Mouse (Mus musculus): ENCODE measurements around the gene Gtf2ird1. TPM values are rescaled to one million over a fixed set of nuclear protein-coding genes. Genes with fewer than 3 reads are reported as not detected.
"Not testable (repeated sequence)": the region's sequence is repeated elsewhere in the genome, so short reads cannot be mapped to it uniquely, and the experiment has no call there.

The Gtf2ird1 gene
- total and polyA plus RNA-seq, 3 experiments = 13.4 to 26.4 (median 23.8) TPM

GRCm38 (mm10) chr5:134340101-134340522 lies 116.4 kb downstream of the Gtf2ird1 start:
- no peak overlapping the region for H3K4me3 ChIP-seq
- WGBS = 28% methylated on average over 6 of the region's 6 CpGs
- no peaks in the 10 kb centered on the region for H3K27me3 ChIP-seq (ENCODE audit: control insufficient read depth, insufficient read depth, low read length)
- no peak for DNase-seq
- no peaks in the 10 kb centered on the region for H3K4me1 ChIP-seq (ENCODE audit: control insufficient read depth, insufficient read depth, low read length)
- no peak overlapping the region for H3K9ac ChIP-seq (ENCODE audit: low read depth, low read length)
- no peak overlapping the region for H3K27ac ChIP-seq
- intact Hi-C loops (cut with DNase I) = loop anchor here (2.0 to 5.0 kb wide), 3 partner anchors 33 to 159 kb away; no protein-coding TSS in a partner anchor
- no peaks in the 10 kb centered on the region for H3K36me3 ChIP-seq (ENCODE audit: control insufficient read depth, insufficient read depth, low read length)
- TF ChIP-seq CTCF (IDR thresholded peaks at IDR 0.05) (no peak), POLR2A (IDR thresholded peaks at IDR 0.05; ENCODE audit: insufficient read depth, low read depth, low read length) (no peak), EP300 (IDR thresholded peaks at IDR 0.05; ENCODE audit: insufficient read depth, low read depth, low read length) (no peak)
- H3K79me2 ChIP-seq (replicated peaks; ENCODE audit: control insufficient read depth, insufficient read depth, low read length) = no peaks in the 10 kb centered on the region

DNA sequence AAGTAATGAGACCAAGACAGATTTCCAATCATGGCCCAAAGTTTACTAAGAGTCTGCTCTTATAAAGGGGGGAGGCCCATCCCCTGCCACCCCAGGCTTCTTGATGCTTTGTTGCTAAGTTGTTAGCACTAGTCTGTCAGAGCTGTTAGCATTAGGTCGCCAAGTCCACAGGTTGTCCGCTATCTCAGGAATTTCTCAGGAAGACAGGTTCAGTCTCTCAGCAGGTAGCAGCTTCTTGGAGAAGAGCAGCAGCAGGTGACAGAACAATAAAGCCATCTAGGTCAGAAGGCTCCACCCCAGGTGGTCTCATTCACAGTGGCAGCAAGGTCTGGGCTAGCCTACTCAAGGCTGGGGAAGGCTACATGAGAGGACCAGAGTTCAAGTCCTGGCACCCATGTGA lies 119.5 kb downstream of the Gtf2ird1 start:
- intact Hi-C loops (cut with DNase I); H3K9ac ChIP-seq (ENCODE audit: low read depth, low read length); H3K4me3 ChIP-seq; DNase-seq; H3K27me3 ChIP-seq (ENCODE audit: control insufficient read depth, insufficient read depth, low read length); H3K27ac ChIP-seq; H3K4me1 ChIP-seq (ENCODE audit: control insufficient read depth, insufficient read depth, low read length); H3K79me2 ChIP-seq (replicated peaks; ENCODE audit: control insufficient read depth, insufficient read depth, low read length); H3K36me3 ChIP-seq (ENCODE audit: control insufficient read depth, insufficient read depth, low read length): not testable (repeated sequence)
- WGBS = 89% methylated on average over 2 of the region's 2 CpGs

GRCm38 (mm10) chr5:134332743-134333142 lies 123.8 kb downstream of the Gtf2ird1 start:
- no peak overlapping the region for H3K9ac ChIP-seq (ENCODE audit: low read depth, low read length)
- no peaks in the 10 kb centered on the region for H3K36me3 ChIP-seq (ENCODE audit: control insufficient read depth, insufficient read depth, low read length)
- H3K27me3 ChIP-seq (ENCODE audit: control insufficient read depth, insufficient read depth, low read length) = no peaks in the 10 kb centered on the region
- TF ChIP-seq EP300 (IDR thresholded peaks at IDR 0.05; ENCODE audit: insufficient read depth, low read depth, low read length) (no peak), POLR2A (IDR thresholded peaks at IDR 0.05; ENCODE audit: insufficient read depth, low read depth, low read length) (no peak), CTCF (IDR thresholded peaks at IDR 0.05) (no peak)
- intact Hi-C loops (cut with DNase I) = no loop called here
- no peak overlapping the region for H3K27ac ChIP-seq
- 88% methylated on average over 8 of the region's 8 CpGs for WGBS
- H3K4me3 ChIP-seq = no peak overlapping the region
- DNase-seq = no peak
- peaks cover 1% of the 10 kb centered on the region; the same call in 1 of the 2 replicates for H3K4me1 ChIP-seq (ENCODE audit: control insufficient read depth, insufficient read depth, low read length)
- H3K79me2 ChIP-seq (replicated peaks; ENCODE audit: control insufficient read depth, insufficient read depth, low read length) = no peaks in the 10 kb centered on the region

DNA sequence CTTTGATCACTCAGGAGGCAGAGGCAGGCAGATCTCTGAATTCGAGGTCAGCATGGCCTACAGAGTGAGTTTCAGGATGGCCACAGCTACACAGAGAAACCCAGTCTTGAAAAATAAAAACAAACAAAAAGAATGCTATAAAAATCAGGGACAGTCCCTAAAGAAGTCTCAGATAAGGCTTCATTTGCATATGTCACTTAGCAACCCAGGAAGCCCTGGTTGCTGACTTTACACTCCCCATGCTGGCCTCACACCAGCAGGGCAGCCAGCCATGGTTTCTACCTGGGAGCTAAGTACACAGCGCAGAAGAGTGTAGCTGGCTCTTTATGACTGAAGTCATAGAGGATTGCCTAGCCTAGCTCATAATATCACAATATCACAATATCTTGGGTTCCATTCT lies 126.4 kb downstream of the Gtf2ird1 start:
- no peak overlapping the region for H3K27ac ChIP-seq
- 88% methylated on average over 2 of the region's 2 CpGs for WGBS
- no peaks in the 10 kb centered on the region for H3K79me2 ChIP-seq (replicated peaks; ENCODE audit: control insufficient read depth, insufficient read depth, low read length)
- H3K4me3 ChIP-seq = no peak overlapping the region
- H3K4me1 ChIP-seq (ENCODE audit: control insufficient read depth, insufficient read depth, low read length) = peaks cover 1% of the 10 kb centered on the region; the same call in 1 of the 2 replicates
- H3K27me3 ChIP-seq (ENCODE audit: control insufficient read depth, insufficient read depth, low read length) = no peaks in the 10 kb centered on the region
- H3K9ac ChIP-seq (ENCODE audit: low read depth, low read length) = no peak overlapping the region
- TF ChIP-seq EP300 (IDR thresholded peaks at IDR 0.05; ENCODE audit: insufficient read depth, low read depth, low read length) (no peak), CTCF (IDR thresholded peaks at IDR 0.05) (no peak), POLR2A (IDR thresholded peaks at IDR 0.05; ENCODE audit: insufficient read depth, low read depth, low read length) (no peak)
- H3K36me3 ChIP-seq (ENCODE audit: control insufficient read depth, insufficient read depth, low read length) = no peaks in the 10 kb centered on the region
- intact Hi-C loops (cut with DNase I) = no loop called here
- no peak for DNase-seq

DNA sequence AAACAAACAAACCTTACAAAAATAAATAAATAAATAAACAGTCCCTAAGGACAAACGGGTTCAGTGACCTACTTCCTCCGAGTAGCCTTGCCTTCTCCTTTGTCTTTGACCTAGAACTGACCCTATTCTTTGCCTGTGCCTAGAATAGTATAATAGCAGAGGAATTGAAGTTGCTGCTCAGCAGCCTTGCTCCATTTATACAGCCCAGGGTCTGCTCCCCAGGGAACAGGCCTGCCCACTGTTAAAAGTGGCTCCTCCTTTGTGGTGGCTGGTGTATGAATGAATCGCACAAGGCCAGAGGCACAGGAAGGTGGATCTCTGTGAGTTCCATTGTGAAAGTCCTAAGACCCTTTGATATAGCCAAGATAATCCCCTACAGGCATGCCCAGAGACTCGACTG lies 127.2 kb downstream of the Gtf2ird1 start:
- intact Hi-C loops (cut with DNase I) = no loop called here
- H3K36me3 ChIP-seq (ENCODE audit: control insufficient read depth, insufficient read depth, low read length) = no peaks in the 10 kb centered on the region
- H3K9ac ChIP-seq (ENCODE audit: low read depth, low read length) = no peak overlapping the region
- H3K79me2 ChIP-seq (replicated peaks; ENCODE audit: control insufficient read depth, insufficient read depth, low read length) = no peaks in the 10 kb centered on the region
- peaks cover 1% of the 10 kb centered on the region; the same call in 1 of the 2 replicates for H3K4me1 ChIP-seq (ENCODE audit: control insufficient read depth, insufficient read depth, low read length)
- no peak overlapping the region for H3K4me3 ChIP-seq
- DNase-seq = no peak
- no peaks in the 10 kb centered on the region for H3K27me3 ChIP-seq (ENCODE audit: control insufficient read depth, insufficient read depth, low read length)
- no peak for TF ChIP-seq CTCF (IDR thresholded peaks at IDR 0.05)
- 47% methylated on average over 4 of the region's 4 CpGs for WGBS
- no peak overlapping the region for H3K27ac ChIP-seq

DNA sequence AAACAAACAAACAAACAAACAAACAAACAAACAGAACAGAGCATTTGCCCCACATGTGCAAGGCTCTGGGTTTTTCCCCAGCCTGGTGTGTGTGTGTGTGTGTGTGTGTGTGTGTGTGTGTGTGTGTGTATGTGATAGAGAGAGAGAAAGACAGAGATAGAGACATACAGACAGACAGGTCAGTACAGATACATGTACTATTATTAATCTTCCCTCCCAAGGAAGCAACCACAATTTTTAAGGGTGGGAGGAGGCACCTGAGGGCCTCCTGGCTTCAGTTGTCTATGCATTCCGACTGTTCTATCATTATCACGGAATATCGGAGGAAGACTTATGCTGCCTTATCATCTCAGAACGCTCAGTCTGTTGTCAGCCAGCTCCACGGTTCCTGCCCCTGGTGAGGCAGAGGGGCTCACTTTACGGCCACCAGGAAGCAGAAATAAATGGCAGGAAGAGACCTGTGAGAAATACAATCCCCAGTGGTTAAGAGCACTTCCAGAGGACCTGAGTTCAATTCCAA lies 128.0 kb downstream of the Gtf2ird1 start:
- Histone ChIP-seq H3K4me3 (no peak overlapping the region), H3K27me3 (ENCODE audit: control insufficient read depth, insufficient read depth, low read length) (no peaks in the 10 kb centered on the region), H3K4me1 (ENCODE audit: control insufficient read depth, insufficient read depth, low read length) (peaks cover 1% of the 10 kb centered on the region; the same call in 1 of the 2 replicates), H3K36me3 (ENCODE audit: control insufficient read depth, insufficient read depth, low read length) (no peaks in the 10 kb centered on the region), H3K9ac (ENCODE audit: low read depth, low read length) (no peak overlapping the region), H3K27ac (no peak overlapping the region), H3K79me2 (replicated peaks; ENCODE audit: control insufficient read depth, insufficient read depth, low read length) (no peaks in the 10 kb centered on the region)
- WGBS = 36% methylated on average over 6 of the region's 6 CpGs
- TF ChIP-seq POLR2A (IDR thresholded peaks at IDR 0.05; ENCODE audit: insufficient read depth, low read depth, low read length) (no peak), CTCF (IDR thresholded peaks at IDR 0.05) (no peak), EP300 (IDR thresholded peaks at IDR 0.05; ENCODE audit: insufficient read depth, low read depth, low read length) (no peak)
- no peak for DNase-seq
- intact Hi-C loops (cut with DNase I) = no loop called here

Data from heart, adult 2 months (tissue).